Mouse (Mus musculus) cerebellum, adult (tissue): Measurements from ENCODE around the gene Ltv1.
A peak's percentile ranks its signal among the peaks of the same experiment; 100 is the strongest.

ENCODE experiments used
- ATAC-seq: cut with Nextera tagmentation; 2 replicates; pipeline ENCODE4 v1.9.2; 2017; ENCODE audit warnings: mild to moderate bottlenecking, moderate library complexity, mixed read lengths; ENCODE audit not compliant: insufficient number of reproducible peaks, low FRiP score, low TSS enrichment

The Ltv1 gene

DNA sequence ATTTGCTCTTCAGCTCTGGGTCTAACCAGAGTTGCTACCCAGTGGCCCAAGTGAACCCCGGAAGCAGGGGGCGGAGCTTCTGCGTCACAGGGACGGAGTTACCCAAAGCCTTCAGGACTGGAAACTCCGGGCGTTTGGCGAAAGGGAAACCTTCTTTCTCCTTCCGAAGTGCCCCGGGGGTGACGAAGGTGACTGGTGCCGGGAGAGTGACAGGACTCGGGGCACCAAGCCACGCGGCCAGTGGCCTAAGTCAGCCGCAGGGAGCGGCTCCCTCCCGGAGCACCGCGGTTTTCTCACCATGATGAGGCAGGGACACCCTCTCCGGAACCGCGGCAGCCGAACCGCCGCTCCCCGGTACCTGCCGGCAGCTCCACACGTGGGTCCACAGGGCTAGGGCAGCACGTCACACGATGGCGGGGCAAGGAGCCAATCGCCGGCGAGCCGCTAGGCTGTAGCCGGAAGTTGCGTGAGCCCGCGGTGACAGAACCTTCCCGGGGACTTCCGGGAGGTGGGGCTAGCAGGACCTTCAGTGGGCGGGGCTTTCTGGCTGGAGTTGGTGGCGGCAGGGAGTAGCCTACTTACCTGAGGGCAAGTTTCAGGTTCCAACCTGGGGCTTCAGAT is at the start of gene Ltv1:
Gene Ltv1, minus strand, starts transcription at position 438 of the 621 bp plus-strand sequence.
- peak; percentile 99 for ATAC-seq

DNA sequence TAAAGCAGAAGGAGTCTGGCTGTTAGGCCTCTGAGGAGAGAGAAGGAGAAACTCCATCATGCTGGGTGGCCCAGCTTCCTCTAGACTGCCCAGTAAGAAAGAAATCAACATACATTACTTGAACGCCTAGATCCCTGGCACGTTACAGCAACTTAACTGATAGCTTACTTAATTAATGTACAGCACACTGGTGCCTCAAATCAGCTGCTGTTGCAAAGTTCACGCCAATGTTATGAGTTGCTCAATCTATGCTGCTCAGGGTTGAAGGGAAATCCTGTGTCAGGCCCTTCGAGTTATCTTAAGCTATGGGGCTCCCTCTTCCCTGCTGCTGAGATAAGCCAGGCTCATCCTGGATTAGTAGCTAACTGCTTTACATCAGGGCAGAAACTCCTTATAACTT is 47.5 kb upstream of the Ltv1 start:
- no peak for ATAC-seq

DNA sequence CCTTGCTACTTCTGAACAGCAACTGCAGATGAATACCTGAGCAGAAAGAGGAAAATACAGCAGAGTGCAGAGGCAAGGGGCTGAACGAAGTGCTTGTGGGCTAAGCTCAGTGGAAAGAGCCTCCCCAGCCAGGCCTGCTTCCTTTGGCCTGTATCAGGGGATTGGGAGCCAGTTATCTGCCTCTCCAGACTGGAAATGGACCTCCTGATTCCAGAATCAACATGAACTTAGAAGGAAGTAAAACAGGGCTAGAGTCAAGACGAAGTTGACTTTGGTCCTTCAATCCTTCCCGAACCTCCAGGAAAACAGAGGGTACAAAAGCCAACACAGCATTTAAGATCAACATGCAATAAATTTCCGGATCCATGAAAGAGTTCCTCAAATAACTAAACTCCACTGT is 45.2 kb upstream of the Ltv1 start:
- ATAC-seq = no peak

DNA sequence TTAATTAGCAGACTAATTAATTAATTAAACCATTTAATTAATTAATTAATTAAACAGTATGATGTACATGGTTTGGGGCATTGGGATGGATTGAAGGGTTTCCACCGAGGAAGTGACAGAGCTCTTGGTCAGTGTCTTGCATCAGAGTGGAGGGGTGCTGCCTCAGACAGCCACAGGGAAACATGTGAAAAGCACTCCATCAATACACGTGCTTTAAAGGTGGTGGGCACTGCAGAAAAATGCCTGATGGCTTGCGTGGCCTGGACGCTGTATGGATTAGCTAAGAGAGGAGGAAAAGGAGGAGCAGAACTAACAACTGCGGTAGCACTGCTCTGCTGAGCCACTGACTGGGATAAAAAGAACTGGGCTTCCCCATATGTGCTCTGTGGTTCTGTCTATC is 43.9 kb upstream of the Ltv1 start:
- ATAC-seq = no peak

DNA sequence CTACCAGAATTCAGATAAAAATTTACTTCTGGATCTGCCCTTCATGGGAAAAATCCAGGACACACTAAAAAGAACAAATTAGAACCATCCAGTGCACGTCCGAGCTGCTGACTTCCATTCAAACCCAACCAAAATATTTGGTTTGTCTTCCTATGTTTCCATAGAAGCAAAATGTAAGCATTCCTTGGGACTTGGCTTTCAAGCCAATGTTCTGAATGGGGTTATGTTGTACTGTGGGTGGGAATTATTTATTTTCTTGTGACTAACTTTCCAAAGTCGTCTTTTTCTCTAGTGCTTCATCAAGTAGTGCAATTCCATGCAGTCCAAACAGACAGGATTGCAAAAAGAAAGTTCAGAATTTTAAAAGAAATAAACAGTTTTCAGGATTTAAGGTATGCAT is 41.5 kb upstream of the Ltv1 start:
- ATAC-seq = no peak

DNA sequence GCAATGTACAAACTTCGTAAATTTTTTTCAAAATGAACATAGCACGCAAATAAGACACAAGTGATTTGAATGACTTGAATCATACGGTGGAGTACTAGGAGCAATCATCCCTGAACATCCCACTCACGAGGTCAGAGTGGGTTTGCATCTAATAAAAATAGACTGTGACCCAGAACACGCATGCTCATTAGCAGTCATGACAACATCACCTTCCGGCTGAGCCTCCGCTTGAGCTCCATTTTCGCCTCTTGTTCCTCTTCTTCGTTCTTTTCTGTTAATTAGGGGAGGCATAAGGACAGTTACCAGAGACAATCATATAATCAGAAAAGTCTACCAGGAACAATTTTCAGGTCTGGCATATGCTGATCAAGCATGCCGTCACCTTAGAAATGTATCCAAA is 41.0 kb upstream of the Ltv1 start:
- ATAC-seq = no peak

DNA sequence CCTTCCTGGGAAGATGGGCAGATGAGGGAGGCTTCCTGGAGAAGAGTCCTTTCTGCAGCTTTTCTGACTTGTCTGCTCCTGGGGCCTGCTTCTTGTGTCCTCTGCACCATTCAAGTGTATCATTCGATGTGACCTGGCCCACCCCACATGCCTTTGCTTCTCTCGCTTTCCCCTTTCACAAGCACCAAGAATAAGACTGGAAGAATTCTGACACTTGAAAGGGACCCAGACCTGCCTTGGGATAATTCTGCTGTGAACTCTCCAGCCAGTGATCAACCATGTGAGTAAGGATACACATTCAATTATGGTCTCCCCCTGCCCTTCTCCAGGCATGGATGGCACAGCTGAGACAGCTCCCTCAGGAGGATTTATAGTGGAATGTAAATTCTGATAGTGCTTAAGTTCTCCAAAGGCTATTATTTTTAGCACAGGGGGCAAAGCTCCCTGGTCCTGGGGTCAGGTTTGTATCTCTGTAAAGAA is 40.2 kb upstream of the Ltv1 start:
- ATAC-seq = no peak

DNA sequence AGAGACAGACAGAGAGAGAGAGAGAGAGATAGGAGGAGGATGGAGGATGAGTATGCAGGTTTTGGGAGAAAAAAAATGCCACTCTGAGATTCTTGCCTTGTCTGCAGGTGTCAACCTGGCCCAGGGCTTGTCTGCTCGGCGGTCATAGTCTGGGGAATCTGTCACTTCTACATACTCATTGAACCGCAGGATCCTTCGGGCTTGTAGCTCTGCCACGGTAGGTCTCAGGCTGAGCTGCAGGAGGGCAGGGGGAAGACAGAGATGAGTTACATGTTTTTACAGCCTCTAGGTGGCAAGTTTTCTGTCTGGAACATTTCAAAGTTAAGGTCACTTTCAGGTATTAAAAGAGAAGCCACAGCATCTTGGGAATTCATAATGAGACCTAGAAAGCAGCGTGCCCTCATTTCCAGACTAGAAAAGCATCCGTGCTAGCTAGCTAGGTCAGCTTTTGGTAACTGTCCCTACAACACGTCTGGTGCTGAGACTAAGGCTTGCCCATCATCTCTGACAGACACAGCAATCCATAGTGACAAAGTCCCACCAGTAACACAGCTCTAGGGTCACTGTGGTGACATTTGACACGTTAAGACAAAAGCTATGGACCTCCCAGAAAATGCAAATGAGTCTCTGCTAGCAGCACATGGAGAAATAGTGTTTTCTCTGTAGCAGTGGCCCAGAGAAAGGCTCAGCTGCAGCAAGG is 39.6 kb upstream of the Ltv1 start:
- 0 out of 2 replicates have a peak, but pooled peaks have one; percentile 37 for ATAC-seq

DNA sequence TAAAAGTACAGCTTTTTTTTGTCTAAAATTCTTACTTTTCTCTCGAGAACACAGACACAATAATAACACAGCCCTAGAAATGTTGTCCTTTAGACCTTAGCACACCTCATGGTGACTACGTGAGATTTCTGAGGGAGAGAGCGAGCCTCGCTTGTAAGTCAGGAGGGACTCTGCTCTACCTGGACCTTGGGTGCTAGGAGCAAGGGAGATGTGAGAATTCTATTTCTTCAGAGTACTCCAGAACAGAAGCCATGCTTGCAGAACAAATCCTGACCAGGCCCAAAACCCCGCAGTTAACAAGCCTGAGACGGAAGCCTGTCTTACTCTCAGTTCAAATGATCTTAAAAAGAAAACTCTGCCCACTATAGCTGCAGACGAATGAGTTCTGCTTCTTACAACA is 37.7 kb upstream of the Ltv1 start:
- ATAC-seq = no peak

DNA sequence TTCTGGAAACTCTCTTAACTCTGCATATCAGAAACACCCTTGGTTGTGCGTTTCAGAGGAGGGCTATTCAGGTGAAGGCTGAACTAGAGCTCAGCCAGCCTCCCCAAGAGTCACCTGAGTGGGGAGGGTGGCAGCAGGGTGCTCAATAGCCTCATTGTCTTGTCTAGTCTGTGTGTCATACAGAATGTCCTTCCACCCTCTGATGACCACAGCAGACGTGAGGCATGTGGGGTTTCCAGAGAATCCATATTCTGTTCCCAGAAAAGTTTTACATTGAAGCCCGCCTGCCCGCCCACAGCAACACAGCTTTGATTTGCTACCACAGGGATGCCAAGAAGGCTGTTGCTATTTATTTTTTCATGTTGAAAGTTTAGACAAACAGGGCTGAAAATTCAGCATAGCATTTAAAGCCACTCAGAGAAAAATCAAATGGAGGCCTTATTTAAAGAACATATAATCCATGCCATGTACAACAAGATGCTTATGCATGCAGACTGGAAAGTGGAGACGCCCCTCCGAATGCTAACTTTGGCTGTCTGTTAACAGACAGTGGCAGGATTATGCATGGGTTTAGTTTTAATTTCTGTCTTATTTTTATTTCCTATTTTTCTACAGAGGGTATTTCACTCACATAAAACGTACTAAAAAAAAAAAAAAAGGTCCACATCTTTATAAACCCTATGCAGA is 32.6 kb upstream of the Ltv1 start:
- no peak for ATAC-seq

DNA sequence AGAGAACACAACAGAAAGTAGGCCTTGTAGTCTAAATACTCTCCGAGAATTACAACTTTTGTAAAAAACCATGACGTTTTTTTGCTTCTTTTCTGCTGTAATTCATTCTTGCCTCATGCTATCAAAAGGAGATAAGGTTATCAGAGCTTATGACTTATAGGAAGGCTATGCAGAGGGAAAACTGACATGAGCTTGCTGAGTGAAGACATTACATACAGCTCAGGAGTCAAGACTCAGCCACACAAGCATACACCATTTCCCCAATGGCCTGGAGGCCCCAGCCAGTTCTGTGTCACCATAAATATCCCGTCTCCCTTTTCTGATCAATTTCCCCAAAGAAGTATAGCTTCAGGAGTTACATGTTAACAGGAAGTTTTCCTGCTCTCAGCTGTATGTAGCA is 29.2 kb upstream of the Ltv1 start:
- no peak for ATAC-seq

DNA sequence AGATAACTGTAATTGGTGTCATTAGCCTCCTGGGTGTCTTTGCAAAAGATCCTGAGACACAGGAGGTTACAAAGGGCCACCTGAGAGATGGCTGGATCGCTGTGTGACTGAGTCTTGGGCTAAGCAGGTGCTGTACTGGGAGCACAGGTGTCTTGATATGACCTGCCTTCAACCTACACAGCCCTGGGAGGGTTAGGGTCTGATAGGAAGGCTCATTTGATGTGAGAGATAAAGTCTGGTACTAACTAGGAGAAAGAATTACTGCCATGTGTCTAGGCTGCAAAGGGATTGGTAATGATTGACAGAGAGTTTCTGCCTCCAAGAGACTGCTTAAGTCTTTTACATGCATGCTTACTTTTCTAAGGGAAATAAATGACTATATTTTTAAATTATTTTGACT is 27.1 kb upstream of the Ltv1 start:
- ATAC-seq = no peak

DNA sequence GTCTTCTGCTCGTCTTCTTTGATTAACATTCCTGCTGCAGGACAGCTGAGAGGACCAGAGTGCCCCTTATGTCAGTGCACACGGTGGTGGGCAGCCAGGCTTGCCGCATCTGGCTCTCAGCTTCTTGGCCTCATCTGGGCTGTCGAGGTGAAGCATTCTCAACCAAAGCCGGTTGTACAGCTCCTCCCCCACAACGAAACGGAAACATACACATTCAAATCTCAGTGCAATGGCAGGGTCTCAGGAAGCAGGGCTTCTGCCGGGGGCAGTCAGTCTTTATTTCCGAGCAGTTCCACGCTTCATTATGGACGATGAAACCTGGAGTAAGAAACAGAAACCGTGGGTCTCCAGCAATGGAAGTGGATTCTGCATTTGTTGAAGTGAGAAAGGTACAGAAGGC is 21.0 kb upstream of the Ltv1 start:
- no peak for ATAC-seq

DNA sequence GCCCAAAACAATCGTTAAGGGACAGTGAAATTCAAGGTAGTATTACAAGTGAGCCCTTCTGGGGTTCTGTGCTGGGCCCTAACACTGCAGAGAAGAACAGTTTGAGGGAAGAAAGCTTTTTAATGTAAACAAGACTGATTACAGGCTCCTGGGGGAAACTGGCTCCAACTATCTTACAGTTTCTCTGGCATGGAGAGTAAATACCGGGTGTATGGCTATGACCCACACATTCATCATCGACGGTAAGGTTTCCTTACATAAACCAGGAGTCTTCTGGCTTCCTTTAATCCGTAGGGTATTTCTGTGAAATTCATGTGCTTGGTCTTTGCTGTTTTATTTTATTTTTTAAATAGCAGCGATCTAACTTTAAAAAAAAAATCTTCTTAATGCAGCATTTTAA is 19.9 kb upstream of the Ltv1 start:
- ATAC-seq = no peak

DNA sequence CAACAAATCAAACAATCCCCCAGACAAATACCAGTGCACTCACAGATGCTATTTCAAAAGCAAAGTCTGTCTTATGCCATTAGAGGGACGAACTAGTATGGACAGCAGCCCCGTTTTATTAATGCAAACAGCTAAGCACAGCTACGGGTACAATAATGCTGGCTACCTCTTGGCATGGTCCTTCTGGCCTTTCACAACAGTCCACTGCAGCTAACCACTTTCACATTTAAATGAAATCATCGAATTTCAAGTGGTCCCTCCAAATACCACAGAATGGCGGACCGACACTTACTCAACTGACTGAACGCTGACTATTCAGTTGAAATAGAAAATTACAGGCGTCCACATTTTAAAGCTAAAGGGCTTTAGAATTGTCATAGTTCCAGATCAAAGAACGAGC is 19.4 kb upstream of the Ltv1 start:
- no peak for ATAC-seq

DNA sequence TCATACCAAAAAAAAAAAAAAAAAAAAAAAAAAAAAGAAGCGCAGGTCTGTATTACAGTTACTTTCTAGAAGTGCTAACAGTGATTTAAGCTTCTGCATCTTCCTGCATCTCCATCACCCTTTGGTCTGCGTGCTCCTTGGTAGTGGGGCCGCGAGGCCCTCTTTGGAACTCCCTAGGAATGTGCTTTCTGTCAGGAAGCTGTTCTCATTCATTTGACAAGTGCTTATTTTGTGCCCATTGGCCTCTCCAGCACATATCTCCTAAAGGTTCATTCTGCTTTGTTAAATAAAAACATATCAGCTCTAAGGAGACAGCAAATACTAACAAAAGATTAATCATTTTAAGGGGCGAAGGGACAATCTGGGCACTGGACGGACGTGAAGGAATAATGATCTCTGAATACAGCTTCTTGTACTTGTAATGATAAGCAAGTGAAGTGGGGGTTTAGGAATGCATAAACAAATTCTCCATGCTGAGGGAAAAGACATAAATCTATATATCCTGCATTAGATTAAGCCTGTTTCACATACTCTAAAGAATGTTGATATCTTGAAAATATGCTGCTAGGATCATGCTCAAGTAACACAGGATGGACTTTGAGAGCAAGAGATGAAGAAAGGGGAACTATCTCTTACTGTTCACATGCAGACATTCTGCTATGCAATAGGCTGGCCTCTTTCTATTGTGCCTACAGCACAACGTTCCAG is 17.1 kb upstream of the Ltv1 start:
- no peak for ATAC-seq

DNA sequence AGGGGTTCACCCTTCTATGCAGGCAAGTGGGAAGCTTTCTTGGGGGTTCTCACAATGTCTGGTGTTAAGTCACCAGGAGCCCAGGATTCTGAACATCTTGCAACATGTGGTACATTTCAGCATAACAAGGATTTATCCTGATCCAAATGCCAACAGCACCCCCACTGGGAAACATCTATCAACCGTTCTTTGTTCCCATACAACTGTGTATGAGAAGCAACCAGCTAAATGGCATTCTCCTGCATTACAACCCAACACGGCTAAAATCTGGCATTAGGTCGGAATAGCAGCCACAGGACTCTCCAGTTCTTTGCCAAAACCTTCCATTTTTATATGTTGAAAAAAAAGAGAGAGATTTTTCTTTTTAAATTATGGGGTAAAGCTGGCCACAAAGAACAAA is 16.5 kb upstream of the Ltv1 start:
- no peak for ATAC-seq

DNA sequence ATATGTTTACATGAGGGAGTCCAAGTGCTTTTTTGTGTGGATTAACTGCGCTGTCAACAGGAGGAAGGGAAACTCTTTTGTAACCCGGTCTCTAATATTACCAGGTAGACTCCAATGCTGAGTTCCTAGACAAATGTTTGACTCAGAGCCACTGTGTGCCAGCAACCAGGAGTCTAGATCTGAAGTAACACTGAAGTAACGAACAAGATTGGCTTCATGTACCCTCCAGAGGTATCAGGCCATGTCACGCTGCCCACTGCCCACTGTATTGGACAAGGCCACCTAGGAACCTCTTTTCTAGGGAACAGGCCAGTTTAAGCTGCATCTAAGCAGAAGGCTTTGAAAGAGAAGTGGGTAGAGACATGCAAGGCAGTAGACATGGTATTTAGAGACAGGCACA is 16.1 kb upstream of the Ltv1 start:
- no peak for ATAC-seq

DNA sequence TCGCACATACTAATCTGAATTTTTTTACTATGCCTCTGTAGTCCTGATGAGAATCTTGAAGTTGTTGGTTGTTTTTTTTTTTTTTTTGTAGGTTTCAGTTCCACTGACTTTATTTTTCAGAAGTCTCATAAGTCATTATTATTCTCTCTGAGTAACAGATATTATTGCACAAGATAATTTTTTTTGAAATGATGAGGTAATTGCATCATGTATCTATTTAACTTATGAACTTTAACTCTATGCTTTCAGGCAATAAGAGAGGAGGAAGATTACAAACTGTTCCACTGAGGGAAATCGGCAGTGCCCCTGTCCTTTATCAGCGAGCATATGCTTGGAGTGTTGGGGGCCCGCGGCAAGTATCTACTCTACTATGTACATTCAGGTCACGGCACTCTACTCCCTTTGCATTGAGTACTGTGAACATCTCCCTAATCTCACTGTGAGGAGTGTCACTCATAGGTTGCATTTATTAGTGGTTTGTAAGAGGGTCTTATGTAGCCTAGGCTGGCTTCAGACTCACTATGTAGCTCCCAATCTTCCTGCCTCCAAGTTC is 8.8 kb upstream of the Ltv1 start:
- no peak for ATAC-seq

DNA sequence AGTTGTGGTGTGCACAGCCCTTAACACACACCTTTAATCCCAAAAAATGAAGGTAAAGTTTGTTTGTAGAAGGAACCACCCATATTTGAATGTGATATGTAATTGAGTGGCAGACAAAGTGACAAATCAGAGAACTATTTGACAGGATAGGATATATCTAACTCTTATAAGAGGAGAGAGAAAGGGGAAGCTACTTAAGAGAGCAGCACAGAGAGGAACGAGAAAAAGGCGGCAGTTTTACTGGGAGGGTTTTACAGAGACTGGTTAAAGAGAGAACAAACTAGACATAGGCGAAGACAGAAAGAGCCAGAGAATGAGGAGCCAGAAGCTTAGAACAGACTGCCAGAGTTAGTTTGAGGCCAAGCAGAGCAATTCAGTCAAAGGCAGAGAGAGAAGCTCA is 7.9 kb upstream of the Ltv1 start:
- ATAC-seq = no peak

DNA sequence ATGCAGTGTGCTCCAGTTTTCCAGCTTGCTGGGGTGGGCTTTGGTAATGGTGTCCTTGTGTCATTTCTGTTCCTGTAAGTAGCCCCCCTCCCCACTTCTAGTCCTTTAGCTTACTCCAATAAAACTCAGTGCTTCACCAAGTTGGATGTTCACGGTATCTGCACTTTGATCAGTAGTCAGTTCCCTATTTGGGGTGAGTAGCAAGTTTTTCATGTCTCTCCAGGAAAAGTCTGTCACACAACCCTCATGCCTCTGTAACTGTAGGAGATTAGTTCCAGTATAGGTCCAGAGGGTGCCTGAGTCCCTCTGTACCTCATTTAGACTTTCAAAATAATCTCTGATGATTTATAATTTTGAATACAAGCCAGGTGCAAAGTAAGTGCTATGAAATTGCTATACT is 6.3 kb upstream of the Ltv1 start:
- ATAC-seq = no peak
